Mouse (Mus musculus) bone marrow, adult 2 months (tissue): Measurements from ENCODE around the gene Ptprn2. TPM values are rescaled to one million over a fixed set of nuclear protein-coding genes. Genes with fewer than 3 reads are reported as not detected.

Source experiments
- H3K27ac ChIP-seq: fragments of 200-500 bp; 2 replicates; pipeline ENCODE4 v1.5.1; 2012; ENCODE audit warnings: low read depth, mild to moderate bottlenecking, control low read depth, inconsistent platforms, low read length; ENCODE audit not compliant: control insufficient read depth, poor library complexity, insufficient read depth
- H3K4me1 ChIP-seq: fragments of 200-500 bp; 2 replicates; pipeline ENCODE4 v1.6.1; 2011; ENCODE audit warnings: low read length; ENCODE audit not compliant: control insufficient read depth, insufficient read depth
- H3K4me3 ChIP-seq: fragments of 200-500 bp; replicated peaks from 2 replicates; pipeline ENCODE3; 2011; ENCODE audit warnings: mild to moderate bottlenecking, low read depth, low read length, control low read depth; ENCODE audit not compliant: control insufficient read depth
- CTCF ChIP-seq: fragments of 200-500 bp; IDR thresholded peaks from 2 replicates; pipeline ENCODE4 v1.5.1; 2011; ENCODE audit warnings: low read length, control low read depth; ENCODE audit not compliant: control insufficient read depth, insufficient read depth
- POLR2A ChIP-seq: fragments of 200-500 bp; IDR thresholded peaks from 2 replicates; pipeline ENCODE4 v1.6.1; 2011; ENCODE audit warnings: low read depth, mild to moderate bottlenecking, control low read depth, low read length, borderline replicate concordance; ENCODE audit not compliant: control insufficient read depth
- WGBS: fragments of 180-500 bp; shearing (Covaris S2); methylation state at CpG from one replicate; pipeline ENCODE4 v1.1.7; 2018; 5-methylcytosine and 5-hydroxymethylcytosine counted together
- polyA plus RNA-seq: library from polyadenylated mRNA; stranded (reverse); fragments of >200 nt; gene quantifications from 2 replicates; pipeline ENCODE4 v1.2.4, GENCODE M21; 2011; ENCODE audit warnings: low replicate concordance; ENCODE audit not compliant: missing spikeins, insufficient read depth, insufficient read length

Gene Ptprn2
- polyA plus RNA-seq, 1 experiment, result 0.35 TPM

DNA sequence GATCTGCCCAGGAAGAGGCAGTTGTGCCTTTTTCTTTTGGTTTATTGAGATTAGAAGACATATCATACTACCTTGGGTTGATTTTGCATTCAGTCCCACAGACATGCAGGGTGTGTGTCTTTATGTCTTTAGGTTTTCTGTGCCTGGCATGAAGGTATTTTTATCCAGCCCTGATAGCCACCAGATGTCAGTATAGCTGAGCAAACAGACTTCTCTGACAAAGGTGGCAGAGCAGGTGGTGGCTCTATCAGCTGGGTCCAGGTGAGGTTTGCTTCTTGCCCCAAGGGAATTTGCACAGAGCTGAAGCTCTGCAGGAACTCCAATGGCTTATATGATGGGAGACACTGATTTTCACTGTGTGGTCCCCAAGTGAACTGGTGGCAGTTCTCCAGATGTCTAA, 161.3 kb downstream of the Ptprn2 start:
- H3K4me1 ChIP-seq, result no peaks in the 10 kb centered on the region
- H3K4me3 ChIP-seq, result no peak overlapping the region
- no peak overlapping the region for H3K27ac ChIP-seq
- TF ChIP-seq POLR2A, result no peak
- TF ChIP-seq CTCF, result no peak

GRCm38 (mm10) chr12:116648584-116649206, 163.2 kb downstream of the Ptprn2 start:
- Histone ChIP-seq H3K4me3 (no peak overlapping the region), H3K4me1 (no peaks in the 10 kb centered on the region), H3K27ac (no peak overlapping the region)
- TF ChIP-seq POLR2A, result no peak
- TF ChIP-seq CTCF, result no peak
- WGBS, result 68% methylated on average over 4 of the region's 4 CpGs

DNA sequence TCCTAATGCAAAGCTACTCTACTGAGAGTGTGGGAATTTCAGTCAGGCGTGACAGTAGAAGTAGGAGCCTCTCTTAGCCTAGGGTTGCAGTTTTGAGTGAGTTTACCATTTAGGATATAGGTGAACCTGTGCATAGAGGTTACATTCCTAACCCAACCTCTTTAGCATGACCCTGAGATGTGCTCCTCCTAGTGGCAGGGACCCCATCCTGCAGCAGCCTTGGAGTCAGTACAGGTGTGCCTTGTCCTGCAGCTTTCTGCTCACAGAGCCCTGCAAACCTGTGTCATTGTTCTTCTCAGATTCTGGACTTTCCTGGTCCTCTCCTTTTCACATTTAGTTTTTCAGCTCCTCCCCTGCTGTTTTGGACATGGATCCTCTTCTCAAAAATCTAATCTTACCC, 168.2 kb downstream of the Ptprn2 start:
- 45% methylated on average over 1 of the region's 1 CpGs for WGBS
- Histone ChIP-seq H3K4me3 (no peak overlapping the region), H3K27ac (no peak overlapping the region), H3K4me1 (no peaks in the 10 kb centered on the region)
- TF ChIP-seq POLR2A, result no peak
- TF ChIP-seq CTCF, result peak; percentile 28; the same call in 1 of the 2 replicates

DNA sequence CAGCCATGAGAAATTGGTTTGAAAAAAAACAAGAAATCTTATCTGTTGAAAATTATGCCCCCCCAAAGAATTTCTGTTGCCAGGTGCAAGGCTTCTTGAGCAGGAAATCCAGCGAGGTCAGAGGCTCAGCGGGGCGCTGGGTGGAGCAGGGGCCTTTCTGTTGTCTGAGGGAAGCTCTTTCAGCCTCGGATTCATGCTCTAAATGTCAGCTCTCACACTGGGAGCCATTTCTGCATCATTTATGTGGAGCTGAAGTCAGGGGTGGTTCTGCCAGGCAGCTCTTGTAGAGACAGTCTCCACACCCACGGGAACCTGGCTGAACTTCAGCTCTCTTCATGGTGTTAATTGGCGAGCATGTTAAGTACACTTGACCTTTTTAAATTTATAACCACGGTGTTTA, 174.6 kb downstream of the Ptprn2 start:
- no peak overlapping the region for H3K27ac ChIP-seq
- TF ChIP-seq CTCF (no peak), POLR2A (no peak)
- H3K4me3 ChIP-seq, result no peak overlapping the region
- 24% methylated on average over 7 of the region's 7 CpGs for WGBS
- H3K4me1 ChIP-seq, result no peaks in the 10 kb centered on the region

DNA sequence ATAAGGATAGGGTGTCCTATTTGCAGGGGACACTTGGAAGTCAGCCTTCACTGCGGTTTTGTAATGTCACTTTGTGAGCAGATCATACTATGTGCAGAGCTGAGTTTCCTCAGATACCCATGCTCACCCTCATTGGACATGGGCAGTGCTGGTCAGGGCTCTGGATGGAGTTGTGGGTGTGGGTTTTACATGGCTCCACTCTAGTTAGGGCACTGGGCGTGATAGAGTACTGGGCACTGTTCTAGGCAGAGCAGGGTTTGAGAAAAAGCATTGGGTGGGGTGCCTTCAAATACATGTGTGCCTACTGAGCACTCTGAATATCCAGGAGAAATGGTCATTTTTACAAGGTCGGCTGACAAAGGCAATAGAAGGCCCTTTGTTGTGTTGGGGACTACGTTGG, 175.5 kb downstream of the Ptprn2 start:
- no peak overlapping the region for H3K27ac ChIP-seq
- no peak overlapping the region for H3K4me3 ChIP-seq
- TF ChIP-seq CTCF, result no peak
- 69% methylated on average over 4 of the region's 4 CpGs for WGBS
- H3K4me1 ChIP-seq, result no peaks in the 10 kb centered on the region

- no peak overlapping the region for H3K4me3 ChIP-seq
- TF ChIP-seq CTCF (no peak), POLR2A (no peak)
- WGBS, result 70% methylated on average over 3 of the region's 3 CpGs
- H3K4me1 ChIP-seq, result no peaks in the 10 kb centered on the region
- H3K27ac ChIP-seq, result no peak overlapping the region
These were observed 192.2 kb downstream of the Ptprn2 start for GRCm38 (mm10) chr12:116677701-116678100.

GRCm38 (mm10) chr12:116689832-116690231, 204.3 kb downstream of the Ptprn2 start:
- 80% methylated on average over 2 of the region's 2 CpGs for WGBS
- no peak for TF ChIP-seq POLR2A
- TF ChIP-seq CTCF, result no peak
- Histone ChIP-seq H3K4me1 (no peaks in the 10 kb centered on the region), H3K4me3 (no peak overlapping the region), H3K27ac (no peak overlapping the region)

DNA sequence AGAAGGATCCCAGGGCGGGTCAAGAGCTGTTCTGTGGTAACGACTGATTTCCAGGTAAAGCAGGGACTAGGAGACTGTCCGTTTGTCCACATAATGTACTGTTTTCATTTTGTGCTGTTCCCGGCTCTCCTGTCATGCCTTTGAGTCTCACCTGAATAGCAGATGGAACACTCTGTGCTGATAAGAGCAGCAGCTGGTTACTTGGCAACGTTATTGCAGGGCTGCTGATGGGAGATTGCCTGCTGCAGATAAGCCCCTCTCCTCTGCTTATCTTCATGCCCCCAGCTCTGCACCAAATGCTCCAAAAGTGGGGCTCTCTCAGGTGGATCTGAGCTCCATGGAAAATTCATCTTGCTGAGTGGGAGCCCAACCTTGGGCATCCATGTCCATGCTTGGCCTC, 224.0 kb downstream of the Ptprn2 start:
- 65% methylated on average over 5 of the region's 5 CpGs for WGBS
- no peak overlapping the region for H3K27ac ChIP-seq
- TF ChIP-seq CTCF (no peak), POLR2A (no peak)
- H3K4me1 ChIP-seq, result no peaks in the 10 kb centered on the region
- H3K4me3 ChIP-seq, result no peak overlapping the region

- Histone ChIP-seq H3K4me1 (no peaks in the 10 kb centered on the region), H3K27ac (no peak overlapping the region), H3K4me3 (no peak overlapping the region)
- WGBS, result 57% methylated on average over 3 of the region's 3 CpGs
- no peak for TF ChIP-seq CTCF
- TF ChIP-seq POLR2A, result no peak
These were observed 225.2 kb downstream of the Ptprn2 start for GRCm38 (mm10) chr12:116710716-116711115.
